Mouse (Mus musculus) yolk sac, embryonic 10.5 days (tissue): ENCODE measurements at regions not wholly inside any gene's neighbourhood (a gene's known extent, or its start where the extent isn't known, plus 50 kb on each side); places are given as distances from the start of the nearest gene placed in this dataset.

Source experiments
- DNase-seq: peaks from one replicate; pipeline ENCODE4 v3.0.0-alpha.2; 2017; ENCODE audit warnings: low spot score

GRCm38 (mm10) chr5:100991626-100992025 lies 146.1 kb downstream of the Gpat3 start:
- DNase-seq = peak; percentile 3

- no peak for DNase-seq
Observed at GRCm38 (mm10) chr5:100982573-100982936, 137.0 kb downstream of the Gpat3 start.

GRCm38 (mm10) chr5:100981849-100982572 lies 136.5 kb downstream of the Gpat3 start:
- no peak for DNase-seq

GRCm38 (mm10) chr5:100976736-100977135 lies 131.2 kb downstream of the Gpat3 start:
- no peak for DNase-seq

GRCm38 (mm10) chr5:100951210-100951609 lies 105.7 kb downstream of the Gpat3 start:
- no peak for DNase-seq
